Mouse (Mus musculus) adrenal gland, postnatal 14 days (tissue): ENCODE results near the gene Chad. TPM values are rescaled to one million over a fixed set of nuclear protein-coding genes. Genes with fewer than 3 reads are reported as not detected.

Experiments
- DNase-seq: peaks from one replicate; pipeline ENCODE4 v3.0.0; 2021; ENCODE audit warnings: mixed read lengths
- long read RNA-seq, 2 experiments: library from polyadenylated mRNA; stranded (forward); transcript quantifications; one replicate each; pipeline ENCODE4 v2.0.0; 2021
- total RNA-seq: library from RNA; stranded (reverse); gene quantifications from 2 replicates; pipeline ENCODE4 v1.2.3, GENCODE M21; 2021

Chad gene
- 0.30 TPM in 1 of 2 replicates, not detected in the other for total RNA-seq
- long read RNA-seq, experiment 1 = 0 reads
- long read RNA-seq, experiment 2 = 0 reads

DNA sequence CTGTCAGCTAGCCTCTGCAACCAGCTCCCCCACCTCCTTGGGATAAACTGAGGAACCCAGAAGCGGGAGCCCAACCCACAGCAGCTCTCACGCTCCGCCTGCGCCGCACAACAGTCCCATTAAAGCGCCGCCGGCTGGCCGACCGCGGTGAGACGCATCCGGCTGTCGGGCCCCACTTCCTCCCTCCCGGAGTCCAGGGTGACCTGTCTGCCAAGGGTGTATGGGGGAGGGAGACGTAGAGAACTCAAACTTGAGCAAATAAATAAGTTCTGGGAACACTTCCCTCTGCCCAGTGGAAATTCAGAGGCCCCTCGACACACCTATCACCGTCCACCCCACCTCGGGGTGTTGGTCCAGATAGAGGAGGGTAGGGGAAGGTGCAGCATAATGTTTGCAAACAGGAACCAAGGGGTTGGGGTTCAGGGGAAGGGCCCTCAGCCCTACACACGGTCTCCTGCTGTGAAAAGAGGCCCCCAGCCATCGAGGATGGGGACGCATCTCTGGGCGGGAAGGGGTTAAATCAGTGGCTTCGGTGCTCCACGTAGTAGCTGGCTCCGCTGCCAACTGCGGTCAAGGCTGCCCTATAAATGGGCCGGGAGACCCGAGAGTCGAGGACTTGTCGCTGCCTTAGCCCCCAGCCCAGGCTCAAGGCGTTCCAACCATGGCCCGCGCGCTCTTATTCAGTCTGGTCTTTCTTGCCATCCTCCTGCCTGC is at the start of gene Chad:
Gene Chad (plus strand): TSS at position 611 of the 714 bp plus-strand sequence.
- DNase-seq = peak; percentile 83

DNA sequence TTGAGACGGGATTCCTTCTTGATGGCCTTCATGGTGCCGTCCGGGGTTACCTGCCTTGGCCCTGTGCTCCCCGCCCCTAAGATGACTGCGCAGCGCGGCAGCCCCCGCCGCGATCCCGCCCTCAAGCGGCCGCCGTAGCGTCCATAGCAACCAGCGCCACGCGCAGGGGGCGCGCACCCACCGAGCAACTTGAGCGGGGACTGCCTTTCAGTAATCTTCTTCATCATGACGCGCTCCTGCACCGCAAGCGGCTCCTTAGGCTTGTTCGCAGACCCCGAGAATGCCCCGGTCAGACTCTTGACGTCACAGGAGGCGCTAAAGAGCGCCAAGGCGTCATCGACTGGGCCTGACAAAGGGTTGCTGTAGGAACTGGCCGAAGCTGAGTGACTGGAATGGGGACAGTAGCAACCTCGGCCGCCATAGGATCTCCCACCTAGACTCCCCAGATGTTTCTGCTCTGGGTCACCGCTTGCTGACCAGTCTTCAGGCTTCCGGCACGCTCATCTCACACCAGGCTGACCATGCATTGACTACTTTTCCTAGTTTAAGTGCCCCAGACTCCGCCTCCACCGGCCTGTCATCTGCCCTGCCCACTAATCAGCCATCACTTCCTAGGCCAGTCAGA is 43.5 kb upstream of the Chad start, which contains the start of gene Mycbpap:
Gene Mycbpap (minus strand): TSS at position 524 of the 625 bp plus-strand sequence.
- DNase-seq = peak; percentile 71

DNA sequence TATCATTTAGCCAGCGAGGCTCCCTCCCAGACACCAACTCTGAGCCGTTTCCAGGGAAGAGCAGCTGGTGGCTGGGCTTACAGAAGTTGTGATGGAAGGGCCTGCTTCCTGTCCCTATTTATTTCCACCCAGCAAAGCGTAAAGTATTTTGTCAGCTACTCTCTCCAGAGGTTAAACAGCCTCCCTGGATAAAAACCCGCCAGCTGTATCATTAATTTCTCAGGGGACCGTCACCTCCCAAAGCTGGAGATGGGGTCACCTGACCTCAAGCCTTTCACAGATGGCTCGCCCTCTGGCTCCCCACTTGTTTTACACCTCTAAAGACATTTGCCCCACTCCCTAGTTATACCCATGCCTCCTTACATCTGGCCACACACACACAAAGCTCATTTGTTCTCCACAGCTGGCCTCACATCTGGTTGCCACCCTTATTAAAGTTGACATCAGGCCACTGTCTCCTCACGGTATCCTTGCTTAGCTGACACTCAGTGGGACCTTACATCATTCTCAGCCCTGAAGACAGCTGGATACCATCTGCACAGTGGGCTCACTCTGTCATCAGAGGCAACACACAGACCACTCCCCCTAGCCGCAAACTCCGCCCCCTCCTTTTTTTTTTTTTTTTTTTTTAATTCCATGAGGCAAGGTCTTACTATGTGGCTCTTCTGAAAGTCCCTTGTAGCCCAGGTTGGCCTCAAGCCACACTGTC is 38.5 kb upstream of the Chad start:
- DNase-seq = no peak

DNA sequence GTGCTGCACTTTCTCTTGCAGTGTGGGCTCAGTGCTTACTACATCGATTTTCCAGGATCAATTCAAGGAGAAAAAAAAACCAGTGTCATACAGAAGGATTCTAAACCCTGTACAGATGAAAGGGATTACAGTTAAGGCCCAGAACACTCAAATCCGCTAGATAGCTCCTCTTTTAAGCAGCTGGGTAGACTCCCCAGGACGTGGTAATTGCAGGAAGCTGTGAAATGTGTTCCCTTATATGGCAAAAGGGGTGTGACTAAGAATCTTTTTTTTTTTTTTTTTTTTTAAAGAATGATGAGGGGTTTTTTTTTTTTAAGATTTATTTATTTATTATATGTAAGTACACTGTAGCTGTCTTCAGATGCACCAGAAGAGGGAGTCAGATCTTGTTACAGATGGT is 36.0 kb upstream of the Chad start:
- no peak for DNase-seq

DNA sequence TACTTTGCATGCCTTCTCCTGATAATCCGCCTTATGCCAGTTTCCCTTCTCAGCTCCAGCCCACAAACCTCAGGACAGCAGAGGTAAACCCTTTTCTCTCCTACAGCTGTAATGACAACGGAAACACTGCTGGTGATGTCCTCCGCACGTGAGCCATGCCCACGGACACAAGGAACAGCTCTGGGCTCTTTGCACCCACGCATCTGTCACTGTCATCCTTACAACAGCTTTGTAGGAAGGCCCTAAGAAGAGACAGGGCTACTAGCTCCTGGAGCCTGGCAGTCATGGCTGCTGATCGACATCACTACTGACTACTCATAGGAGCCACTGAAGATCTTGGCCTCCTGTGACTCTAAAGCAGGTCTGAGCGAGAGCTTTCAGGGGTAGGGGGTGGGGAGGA is 31.7 kb upstream of the Chad start:
- DNase-seq = no peak

DNA sequence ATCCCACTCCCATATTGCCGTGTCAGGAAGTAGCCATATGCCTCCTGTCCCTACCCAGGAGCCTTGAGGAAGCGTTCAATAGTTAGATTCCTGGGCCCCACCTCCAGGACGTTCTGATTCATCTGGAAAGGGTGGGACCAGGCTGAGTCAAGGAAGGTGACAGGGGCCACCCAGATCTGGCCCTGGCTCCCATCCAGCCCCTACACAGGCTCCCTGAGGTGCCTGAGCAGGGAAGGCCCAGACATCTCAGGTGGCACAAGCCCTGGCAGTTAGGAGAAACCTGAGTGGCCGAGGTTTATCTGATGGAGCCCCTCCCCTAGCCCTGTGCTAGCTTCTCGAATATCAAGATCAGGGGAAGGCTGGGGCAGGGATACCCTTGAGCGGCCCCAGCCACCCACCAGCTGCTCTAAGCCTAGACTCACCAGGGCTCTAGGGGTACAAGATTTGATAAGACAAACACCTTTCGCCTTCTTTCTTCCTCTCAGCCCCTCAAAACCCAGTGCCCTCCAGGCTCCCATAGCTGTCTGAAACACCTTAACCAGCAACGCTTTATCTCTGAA is 26.0 kb upstream of the Chad start:
- DNase-seq = no peak

DNA sequence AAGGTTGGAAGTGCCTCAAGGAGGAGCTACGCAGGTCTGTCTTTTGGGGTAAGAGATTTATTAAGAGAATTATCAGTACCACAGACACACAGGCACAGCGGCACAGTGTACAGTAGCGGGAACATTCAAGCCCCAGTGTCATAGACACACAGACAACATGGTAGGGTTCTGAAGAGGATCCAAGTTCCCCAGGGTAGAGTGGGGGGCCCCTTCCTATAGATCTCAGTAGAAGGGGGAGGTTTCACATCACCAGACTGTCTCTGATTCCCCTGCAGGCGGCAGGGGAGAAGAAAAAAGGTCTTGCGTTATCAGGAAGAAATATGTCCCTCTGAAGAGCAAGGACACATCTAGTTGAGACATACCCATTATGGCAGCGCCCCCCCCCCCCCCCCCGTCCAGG is 25.1 kb upstream of the Chad start:
- DNase-seq = no peak

DNA sequence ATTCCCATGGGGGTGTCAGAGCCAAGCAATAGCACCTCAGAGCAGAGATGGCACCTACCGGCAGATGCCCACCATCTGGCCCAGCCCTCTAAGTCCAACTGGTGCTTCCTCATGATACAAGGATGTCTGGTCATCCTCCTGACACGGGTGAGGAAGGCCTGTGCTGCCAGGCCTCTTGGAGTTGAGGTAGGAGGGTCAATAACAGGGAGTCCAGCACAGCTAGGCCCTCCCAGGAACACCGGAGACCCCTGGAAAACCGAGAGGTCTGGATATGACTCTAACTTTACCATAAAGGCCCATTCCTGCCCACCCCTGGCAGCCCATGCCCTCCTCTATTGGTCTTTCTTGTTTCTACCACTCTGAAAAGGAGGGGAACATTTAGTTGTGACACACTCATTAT is 22.4 kb upstream of the Chad start:
- DNase-seq = no peak

DNA sequence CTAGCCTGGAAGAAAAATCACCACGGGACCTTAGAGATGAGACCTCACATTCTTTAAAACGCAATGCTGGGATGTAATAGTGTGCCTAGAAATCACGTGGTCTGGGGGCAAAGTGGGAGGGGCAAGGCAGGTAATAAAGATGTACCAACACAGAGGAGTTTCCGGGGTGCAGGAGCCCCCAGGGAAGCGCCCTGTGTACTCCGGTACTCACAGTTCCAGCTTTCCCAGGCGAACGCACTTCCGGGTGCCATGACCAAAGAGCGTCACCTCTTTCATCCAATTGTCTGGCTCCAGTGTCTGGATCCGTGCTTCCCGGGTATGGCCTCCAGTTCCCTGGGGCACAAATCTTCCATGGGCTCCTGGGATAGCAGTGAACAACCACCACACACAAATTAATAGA is 21.5 kb upstream of the Chad start:
- DNase-seq = no peak

DNA sequence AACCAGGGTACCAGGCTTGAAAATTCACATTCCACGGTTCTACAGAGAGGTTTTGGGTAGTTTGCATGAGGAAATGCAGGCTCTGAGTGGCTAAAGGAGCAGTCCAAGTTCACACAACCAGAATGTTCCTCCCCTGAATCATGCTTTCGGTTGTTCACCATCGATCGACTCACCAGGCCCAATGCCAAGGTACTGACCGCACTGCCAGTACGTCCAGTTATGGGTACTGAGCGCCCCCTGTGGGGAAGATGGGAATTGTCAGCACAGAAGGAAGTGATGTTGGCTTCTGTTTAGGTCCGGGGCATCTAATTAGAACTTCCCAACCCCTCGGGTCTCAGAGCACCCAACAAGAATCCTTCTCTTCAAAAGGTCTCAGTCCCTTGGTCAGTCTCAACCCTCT is 20.9 kb upstream of the Chad start:
- DNase-seq = peak; percentile 98

DNA sequence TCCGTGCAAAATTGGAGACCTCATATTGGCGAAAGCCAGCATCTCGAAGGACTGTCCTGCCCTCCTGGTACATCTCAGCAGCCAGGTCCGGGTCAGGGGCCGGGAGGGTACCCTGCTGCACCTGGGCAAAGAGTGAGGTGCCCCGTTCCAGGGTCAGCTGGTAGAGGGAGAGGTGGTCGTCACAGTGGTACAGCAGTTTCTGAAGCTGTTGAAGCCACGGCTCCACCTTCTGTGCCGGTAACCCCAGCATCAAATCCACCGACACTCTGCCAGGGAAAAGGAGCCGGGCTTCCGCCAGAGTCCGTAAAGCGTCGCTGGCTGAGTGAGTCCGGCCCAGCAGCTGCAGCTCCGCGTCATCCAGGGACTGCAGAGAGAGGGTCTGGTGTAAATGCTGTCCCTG is 20.4 kb upstream of the Chad start:
- no peak for DNase-seq

DNA sequence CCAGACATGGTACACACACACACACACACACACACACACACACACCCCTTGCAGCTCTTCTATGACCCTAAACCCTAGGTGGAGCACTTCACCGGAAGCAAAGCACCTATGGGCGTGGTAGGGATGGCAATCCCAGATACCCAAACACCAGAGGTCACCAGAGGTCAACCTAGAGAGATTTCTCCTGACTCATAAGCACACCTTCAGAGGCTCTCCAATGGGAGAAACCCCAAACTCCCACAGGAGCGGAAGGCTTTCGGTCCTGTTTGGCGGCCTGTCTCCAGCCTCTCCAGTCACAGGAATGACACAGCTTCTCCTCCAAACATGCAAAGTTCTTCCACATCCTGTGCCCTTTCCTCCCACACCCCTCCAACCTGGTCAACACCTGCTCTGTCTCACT is 18.5 kb upstream of the Chad start:
- DNase-seq = no peak

DNA sequence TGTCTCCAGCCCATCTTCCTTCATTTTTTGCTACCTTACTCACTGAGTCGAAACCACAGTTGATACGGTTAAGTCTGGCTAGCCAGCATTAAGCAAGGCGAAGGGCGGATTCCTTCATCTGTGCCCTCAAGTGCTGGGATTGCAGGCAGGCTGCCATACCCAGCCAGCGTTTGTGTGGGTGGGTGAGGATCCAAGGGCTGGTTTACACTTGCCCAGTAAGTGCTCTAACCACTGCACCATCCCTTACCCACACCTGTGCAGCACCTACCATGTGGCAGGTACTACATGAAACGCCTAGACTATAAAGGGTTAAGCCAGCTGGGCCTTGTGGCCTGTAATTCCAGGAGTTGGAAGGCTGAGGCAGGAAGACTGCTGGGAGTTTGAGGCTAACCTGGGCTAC is 17.6 kb upstream of the Chad start:
- DNase-seq = no peak

DNA sequence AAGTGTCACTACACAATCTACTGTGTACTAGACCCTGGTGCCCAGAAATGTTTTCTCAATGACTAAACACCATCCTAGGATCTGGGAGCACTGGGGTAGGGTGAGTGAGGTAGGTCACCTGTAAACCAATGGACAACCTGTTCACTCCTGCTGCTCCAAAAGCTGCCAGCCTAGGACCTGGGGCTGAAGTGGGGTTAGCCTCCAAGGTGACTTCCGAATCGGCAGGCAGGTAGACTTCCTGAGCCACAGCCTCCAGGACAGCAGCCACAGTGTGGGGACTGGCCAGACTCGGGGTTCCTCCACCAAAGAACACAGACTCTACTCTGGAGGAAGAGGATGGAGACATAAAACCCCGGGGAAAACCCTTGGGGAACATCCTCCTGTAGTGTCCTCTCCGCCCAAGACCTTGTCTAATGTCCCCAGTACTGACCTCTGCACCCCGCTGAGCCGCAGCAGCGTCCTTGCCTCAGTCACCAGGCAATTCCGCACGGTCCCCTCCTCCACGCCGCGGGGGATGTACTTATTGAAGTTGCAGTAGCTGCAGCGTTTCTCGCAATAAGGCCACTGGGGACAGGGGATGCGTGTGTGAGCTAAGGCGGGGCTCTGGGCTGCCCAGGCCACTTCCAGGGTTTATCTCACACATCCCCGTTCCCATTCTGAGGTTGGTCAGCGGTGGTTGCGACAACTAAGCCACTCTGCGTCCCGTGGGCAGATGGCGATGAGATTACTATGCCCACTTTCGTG is 16.6 kb upstream of the Chad start:
- peak; percentile 81 for DNase-seq

DNA sequence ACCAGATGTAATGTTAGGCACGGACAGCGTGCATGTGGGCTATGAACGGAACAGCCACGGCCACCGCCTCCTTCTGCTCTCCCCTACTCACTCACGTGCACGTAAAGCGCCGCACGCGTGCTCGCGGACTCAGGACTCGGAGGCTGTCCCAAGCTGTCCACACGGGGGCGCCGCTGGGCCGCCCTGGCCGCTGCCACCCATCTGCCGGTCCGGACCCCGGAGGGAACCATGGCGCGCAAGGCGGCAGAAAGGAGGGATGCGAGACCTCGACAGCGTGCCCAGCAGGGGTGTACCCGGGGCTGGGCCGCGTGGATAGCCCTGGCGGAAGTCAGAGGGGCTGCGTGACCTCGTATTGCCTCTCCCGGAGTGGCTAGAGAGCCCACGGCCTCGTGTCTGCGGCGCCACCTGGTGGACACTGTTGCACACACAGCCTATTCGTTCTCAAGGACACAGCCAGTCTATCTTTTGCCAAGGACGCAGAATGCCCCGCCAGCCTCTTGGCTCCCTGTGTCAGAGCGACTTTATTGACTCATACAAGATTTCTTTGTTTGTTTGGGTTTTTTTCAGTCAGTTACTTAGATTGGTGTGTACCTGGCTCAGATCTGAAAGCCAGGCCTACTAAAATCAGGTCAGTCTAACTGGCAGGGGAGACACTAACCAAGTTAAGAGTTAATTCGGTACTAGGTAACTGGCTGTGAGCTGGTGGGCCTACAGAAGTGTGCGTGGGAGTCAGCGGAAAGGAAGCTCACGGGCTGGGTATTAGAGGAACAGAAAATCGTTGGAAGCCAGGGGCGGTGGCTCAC is 15.8 kb upstream of the Chad start, which contains the start of gene Rsad1:
Gene Rsad1 (minus strand): TSS at position 368 of the 803 bp plus-strand sequence.
- DNase-seq = peak; percentile 97

DNA sequence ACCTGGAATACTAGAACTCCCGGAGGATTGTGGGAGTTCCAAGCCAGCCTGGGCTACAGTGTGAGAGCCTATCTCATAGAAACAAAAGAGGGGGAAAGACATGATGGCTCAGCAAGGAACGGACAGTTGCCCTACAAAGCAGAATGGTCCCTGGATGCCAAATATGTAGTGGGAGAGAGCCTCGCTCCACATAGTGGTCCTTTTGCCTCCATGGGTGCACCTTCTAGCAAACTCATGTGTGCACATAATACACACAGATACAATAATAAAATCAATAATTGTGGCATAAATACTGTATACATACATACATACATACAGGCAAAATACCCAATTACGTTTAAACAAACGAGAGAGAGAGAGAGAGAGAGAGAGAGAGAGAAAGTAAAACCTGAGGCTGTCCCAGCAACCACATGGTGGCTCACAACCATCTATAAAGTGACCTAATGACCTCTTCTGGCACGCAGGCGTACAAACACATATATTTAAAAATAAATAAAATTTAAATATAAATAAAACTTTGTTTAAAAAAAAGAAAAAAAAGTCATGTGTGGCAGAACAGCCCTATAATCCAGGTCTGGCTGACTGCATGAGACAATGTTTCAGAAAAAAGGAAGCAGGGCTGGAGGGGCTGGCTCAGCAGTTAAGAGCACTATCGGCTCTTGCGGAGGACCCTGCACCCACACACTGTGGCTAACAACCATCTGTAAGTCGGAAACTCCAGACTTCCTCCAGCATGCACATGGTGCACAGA is 15.0 kb upstream of the Chad start:
- no peak for DNase-seq

DNA sequence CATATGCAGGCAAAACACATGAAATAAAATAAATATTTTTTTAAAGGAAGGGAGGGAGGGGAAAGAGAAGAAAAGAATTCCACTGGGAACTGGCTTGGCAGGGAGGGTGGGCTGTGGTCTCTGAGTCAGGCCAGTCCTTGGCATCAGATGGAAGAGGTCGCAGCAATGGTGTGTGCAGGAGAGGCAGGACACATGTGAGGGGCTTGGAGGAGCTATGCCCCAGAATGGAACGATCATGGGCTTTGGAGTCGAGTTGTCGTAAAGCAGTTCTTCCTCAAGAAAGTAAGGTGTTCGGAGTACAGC is 14.5 kb upstream of the Chad start:
- DNase-seq = no peak

DNA sequence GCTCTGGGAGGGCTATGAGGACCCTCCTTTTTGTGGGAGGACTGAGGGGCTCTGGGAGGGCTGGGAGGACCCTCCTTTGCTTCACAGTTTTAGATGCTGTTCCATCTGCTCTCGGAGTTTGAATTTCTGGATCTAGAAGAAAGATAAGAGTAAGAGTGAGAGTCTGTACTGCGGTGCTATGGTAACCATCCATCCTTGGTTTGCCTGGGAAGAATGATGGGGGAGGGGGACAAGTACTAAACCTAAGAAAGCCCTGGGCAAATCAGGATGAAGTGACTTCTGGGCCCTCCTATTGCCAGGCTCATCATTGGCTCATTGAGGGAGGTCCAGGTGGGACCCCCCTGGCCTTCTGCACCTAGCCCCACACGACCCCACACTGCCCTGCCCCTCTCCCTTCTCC is 6.6 kb upstream of the Chad start:
- DNase-seq = no peak

DNA sequence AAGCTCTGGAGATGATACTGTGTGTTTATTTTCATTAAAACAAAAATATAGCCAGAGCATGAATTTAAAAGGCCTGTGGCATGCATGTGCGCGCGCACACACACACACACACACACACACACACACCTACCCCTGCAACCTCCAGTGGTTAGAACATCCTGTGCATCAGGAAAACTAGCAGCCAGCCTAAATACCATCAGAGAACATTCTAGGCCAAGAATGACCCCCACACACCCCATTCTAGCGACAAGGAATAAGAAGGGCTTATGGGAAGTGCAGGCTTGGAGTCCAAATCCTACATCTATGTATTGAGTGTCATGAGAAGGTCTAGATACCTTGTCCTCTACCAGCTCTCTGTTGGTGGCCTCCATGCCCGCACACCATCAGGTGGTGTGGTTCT is 1.5 kb upstream of the Chad start:
- no peak for DNase-seq

DNA sequence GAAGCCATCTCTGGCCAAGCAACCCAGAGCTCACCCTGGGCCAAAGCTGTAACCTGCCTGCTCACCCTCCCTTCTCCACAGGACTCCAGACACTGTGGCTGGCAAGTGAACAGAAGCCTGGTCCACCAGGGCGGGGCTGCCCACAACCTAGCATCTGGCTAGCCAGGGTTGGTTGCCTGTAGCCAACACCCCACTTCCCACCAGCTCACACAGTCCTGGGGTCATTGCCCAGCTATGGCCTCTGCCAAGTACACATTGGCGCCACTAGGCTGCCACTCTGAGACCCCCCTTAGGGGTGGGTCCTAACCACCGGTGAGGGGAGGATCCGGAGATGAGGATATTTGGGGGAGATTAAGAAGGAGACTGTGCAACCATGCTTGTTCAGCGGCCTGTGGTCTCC is 1.0 kb upstream of the Chad start:
- DNase-seq = no peak

DNA sequence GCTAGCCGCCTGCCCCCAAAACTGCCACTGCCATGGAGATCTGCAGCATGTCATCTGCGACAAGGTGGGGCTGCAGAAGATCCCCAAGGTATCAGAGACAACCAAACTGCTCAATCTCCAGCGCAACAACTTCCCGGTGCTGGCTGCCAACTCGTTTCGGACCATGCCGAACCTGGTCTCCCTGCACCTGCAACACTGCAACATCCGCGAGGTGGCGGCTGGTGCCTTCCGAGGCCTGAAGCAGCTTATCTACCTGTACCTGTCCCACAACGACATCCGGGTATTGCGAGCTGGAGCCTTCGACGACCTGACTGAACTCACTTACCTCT is 268 bp downstream of the Chad start:
- no peak for DNase-seq
